Mouse (Mus musculus) kidney, adult 2 months (tissue): Measurements from ENCODE around the gene Mettl7b. TPM values are rescaled to one million over a fixed set of nuclear protein-coding genes. Genes with fewer than 3 reads are reported as not detected.

ENCODE experiments used
- DNase-seq: peaks from one replicate; pipeline ENCODE4 v3.0.0; 2021
- H3K27ac ChIP-seq: fragments of 200-500 bp; 2 replicates; pipeline ENCODE4 v1.5.1; 2012; ENCODE audit warnings: low read depth, low read length, control low read depth, inconsistent platforms; ENCODE audit not compliant: insufficient read depth
- H3K27me3 ChIP-seq: fragments of 200-500 bp; replicated peaks from 2 replicates; pipeline ENCODE4 v1.6.1; 2012; ENCODE audit warnings: mild to moderate bottlenecking, moderate library complexity, low read length, inconsistent platforms; ENCODE audit not compliant: control insufficient read depth, insufficient read depth
- H3K36me3 ChIP-seq: fragments of 200-500 bp; 2 replicates; pipeline ENCODE4 v1.6.1; 2012; ENCODE audit warnings: mild to moderate bottlenecking, moderate library complexity, low read length, inconsistent platforms; ENCODE audit not compliant: control insufficient read depth, insufficient read depth
- H3K4me1 ChIP-seq: fragments of 200-500 bp; 2 replicates; pipeline ENCODE4 v1.6.1; 2011; ENCODE audit warnings: low read length; ENCODE audit not compliant: control insufficient read depth, insufficient read depth
- H3K4me3 ChIP-seq: fragments of 200-500 bp; 2 replicates; pipeline ENCODE4 v1.5.1; 2011; ENCODE audit warnings: mild to moderate bottlenecking, low read depth, low read length, control low read depth; ENCODE audit not compliant: insufficient read depth
- CTCF ChIP-seq: fragments of 200-500 bp; conservative IDR thresholded peaks from 2 replicates; pipeline ENCODE4 v1.5.1; 2011; ENCODE audit warnings: low read depth, mild to moderate bottlenecking, control low read depth, low read length, moderate library complexity, mixed read lengths; ENCODE audit not compliant: insufficient read depth, insufficient read length
- POLR2A ChIP-seq: fragments of 200-500 bp; IDR thresholded peaks from one replicate; pipeline ENCODE4 v1.6.1; 2011; ENCODE audit warnings: low read depth, low read length, control low read depth
- WGBS: fragments of 180-500 bp; shearing (Covaris S2); methylation state at CpG from one replicate; pipeline ENCODE4 v1.1.7; 2018; 5-methylcytosine and 5-hydroxymethylcytosine counted together
- polyA plus RNA-seq: library from polyadenylated mRNA; depleted of rRNA; stranded (reverse); fragments of >200 nt; gene quantifications from 2 replicates; pipeline ENCODE4 v1.2.3, GENCODE M21; 2012

The Mettl7b gene
- polyA plus RNA-seq, 1 experiment, result 269 TPM

- Histone ChIP-seq H3K27me3 (no peaks in the 10 kb centered on the region), H3K4me1 (peaks cover 14% of the 10 kb centered on the region), H3K27ac (peak overlapping the region; percentile 26; the same call in 1 of the 2 replicates), H3K36me3 (no peaks in the 10 kb centered on the region), H3K4me3 (no peak overlapping the region)
- TF ChIP-seq CTCF (no peak), POLR2A (no peak)
- 38% methylated on average over 5 of the region's 5 CpGs for WGBS
- DNase-seq, result peak; percentile 76
These were observed 21.8 kb downstream of the Mettl7b start for GRCm38 (mm10) chr10:128938974-128939373.

DNA sequence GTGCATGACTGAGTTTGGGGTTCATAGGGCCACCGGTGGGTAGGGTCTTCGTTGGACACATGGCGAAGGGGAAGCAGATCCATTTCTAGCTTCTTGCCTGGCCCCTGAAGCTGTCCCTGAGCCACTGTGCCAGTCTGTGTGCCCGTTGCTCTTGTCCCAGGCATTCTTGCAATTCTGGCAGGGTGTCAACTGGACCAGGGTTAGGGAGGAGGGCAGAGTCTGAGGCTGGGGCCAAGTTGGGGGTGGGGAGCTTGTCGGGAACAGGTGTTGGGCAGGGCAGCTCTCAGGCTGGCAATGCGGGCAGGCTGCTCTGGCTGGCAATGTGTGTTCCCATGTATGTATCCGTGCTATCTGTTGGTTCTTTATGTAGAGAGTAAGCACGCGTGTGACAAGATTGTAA is 22.3 kb downstream of the Mettl7b start:
- peak; percentile 96 for DNase-seq
- no peak overlapping the region for H3K4me3 ChIP-seq
- H3K27me3 ChIP-seq, result no peaks in the 10 kb centered on the region
- peaks cover 14% of the 10 kb centered on the region for H3K4me1 ChIP-seq
- H3K27ac ChIP-seq, result no peak overlapping the region
- TF ChIP-seq CTCF (no peak), POLR2A (no peak)
- no peaks in the 10 kb centered on the region for H3K36me3 ChIP-seq
- 47% methylated on average over 9 of the region's 9 CpGs for WGBS

- TF ChIP-seq CTCF, result no peak
- no peak for TF ChIP-seq POLR2A
- H3K4me1 ChIP-seq, result peaks cover 14% of the 10 kb centered on the region
- WGBS, result 70% methylated on average over 12 of the region's 12 CpGs
- no peaks in the 10 kb centered on the region for H3K36me3 ChIP-seq
- no peak overlapping the region for H3K27ac ChIP-seq
- no peak for DNase-seq
- H3K4me3 ChIP-seq, result no peak overlapping the region
- no peaks in the 10 kb centered on the region for H3K27me3 ChIP-seq
These were observed 22.9 kb downstream of the Mettl7b start for GRCm38 (mm10) chr10:128937756-128938390.

DNA sequence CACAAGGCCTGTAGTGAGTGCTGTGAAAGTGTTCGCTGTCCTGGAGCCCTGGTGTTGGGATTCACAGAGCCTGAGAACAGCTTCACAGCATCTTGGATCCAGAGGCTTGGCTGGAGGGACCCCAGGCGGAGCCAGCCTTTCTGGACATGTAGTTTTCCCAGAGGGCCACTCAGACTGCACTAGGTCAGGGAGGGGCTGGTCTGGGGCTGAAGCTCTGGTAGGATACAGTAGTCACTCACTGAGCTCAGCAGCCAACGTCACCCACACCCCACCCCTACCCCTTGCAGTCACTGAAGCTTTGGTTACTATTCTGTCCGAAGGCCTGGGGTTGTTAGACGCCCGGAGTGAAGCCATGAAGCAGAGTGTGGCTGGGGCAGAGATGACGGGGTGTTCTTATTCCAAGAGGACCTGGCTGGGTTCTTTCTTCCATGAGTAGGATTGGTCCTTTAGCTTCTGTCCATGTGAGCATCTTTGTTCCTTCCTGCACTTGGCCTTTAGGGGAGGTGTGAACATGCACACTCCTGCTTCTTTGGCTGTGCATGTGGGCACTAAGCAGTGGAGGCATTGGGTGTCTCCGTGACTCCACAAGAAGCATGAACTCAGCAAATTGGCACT is 24.9 kb downstream of the Mettl7b start:
- Histone ChIP-seq H3K27ac (no peak overlapping the region), H3K4me3 (no peak overlapping the region), H3K36me3 (no peaks in the 10 kb centered on the region), H3K27me3 (no peaks in the 10 kb centered on the region), H3K4me1 (peaks cover 14% of the 10 kb centered on the region)
- TF ChIP-seq CTCF, result no peak
- TF ChIP-seq POLR2A, result no peak
- 82% methylated on average over 8 of the region's 8 CpGs for WGBS
- DNase-seq, result no peak

GRCm38 (mm10) chr10:128934997-128935787 is 25.6 kb downstream of the Mettl7b start:
- Histone ChIP-seq H3K27ac (no peak overlapping the region), H3K36me3 (no peaks in the 10 kb centered on the region), H3K27me3 (no peaks in the 10 kb centered on the region), H3K4me3 (no peak overlapping the region), H3K4me1 (peaks cover 14% of the 10 kb centered on the region)
- DNase-seq, result no peak
- 72% methylated on average over 7 of the region's 7 CpGs for WGBS
- no peak for TF ChIP-seq CTCF
- no peak for TF ChIP-seq POLR2A

GRCm38 (mm10) chr10:128933976-128934721 is 26.6 kb downstream of the Mettl7b start:
- Histone ChIP-seq H3K36me3 (no peaks in the 10 kb centered on the region), H3K27ac (no peak overlapping the region), H3K27me3 (no peaks in the 10 kb centered on the region), H3K4me1 (peaks cover 13% of the 10 kb centered on the region), H3K4me3 (peak overlapping the region; percentile 44)
- WGBS, result 6% methylated on average over 21 of the region's 21 CpGs
- DNase-seq, result no peak
- TF ChIP-seq CTCF, result no peak
- TF ChIP-seq POLR2A, result no peak

GRCm38 (mm10) chr10:128933574-128933973 is 27.2 kb downstream of the Mettl7b start, which contains the start of gene Itga7:
Itga7 (plus strand) TSS chr10:128933818.
- peak within 1 kb of the TSS; percentile 44 for H3K4me3 ChIP-seq
- WGBS, result 3% methylated on average over 26 of the region's 26 CpGs
- DNase-seq, result peak; percentile 53

More at GRCm38 (mm10) chr10:128933574-128933973, 27.2 kb downstream of the Mettl7b start, which contains the start of gene Itga7:
- Histone ChIP-seq H3K27me3 (no peaks in the 10 kb centered on the region), H3K4me1 (peaks cover 10% of the 10 kb centered on the region), H3K36me3 (no peaks in the 10 kb centered on the region), H3K27ac (no peak within 1 kb of the TSS)
- TF ChIP-seq POLR2A (no peak), CTCF (no peak)
